Mouse (Mus musculus) limb, embryonic 14.5 days (tissue): Measurements from ENCODE around the gene Zfp454. TPM values are rescaled to one million over a fixed set of nuclear protein-coding genes. Genes with fewer than 3 reads are reported as not detected.

Source experiments
- ATAC-seq: fragments of 200-750 bp; cut with Nextera tagmentation; 2 replicates; pipeline ENCODE4 v1.8.0; 2017; ENCODE audit warnings: low read depth, moderate number of reproducible peaks, moderate TSS enrichment; ENCODE audit not compliant: low FRiP score
- DNase-seq: peaks from one replicate; pipeline ENCODE4 v3.0.0-alpha.2; 2015; ENCODE audit warnings: low spot score
- H3K27ac ChIP-seq: fragments of 300-500 bp; sonication (generic); replicated peaks from 2 replicates; pipeline ENCODE4 v1.5.1; 2014; ENCODE audit warnings: low read depth, mild to moderate bottlenecking, low read length, moderate library complexity, mixed read lengths
- H3K27me3 ChIP-seq: fragments of 300-500 bp; sonication (generic); 2 replicates; pipeline ENCODE4 v1.6.1; 2014; ENCODE audit warnings: low read length, mixed read lengths; ENCODE audit not compliant: control insufficient read depth, insufficient read depth
- H3K36me3 ChIP-seq: fragments of 300-500 bp; sonication (generic); 2 replicates; pipeline ENCODE4 v1.6.1; 2014; ENCODE audit warnings: mild to moderate bottlenecking, low read length, moderate library complexity, mixed read lengths; ENCODE audit not compliant: control insufficient read depth, insufficient read depth
- H3K4me1 ChIP-seq: fragments of 300-500 bp; sonication (generic); 2 replicates; pipeline ENCODE4 v1.6.1; 2014; ENCODE audit warnings: antibody characterized with exemption, low read length, mixed read lengths; ENCODE audit not compliant: control insufficient read depth, insufficient read depth
- H3K4me2 ChIP-seq: fragments of 300-500 bp; sonication (generic); replicated peaks from 2 replicates; pipeline ENCODE4 v1.6.1; 2014; ENCODE audit warnings: low read depth, mild to moderate bottlenecking, low read length, moderate library complexity; ENCODE audit not compliant: severe bottlenecking
- H3K4me3 ChIP-seq: fragments of 300-500 bp; sonication (generic); replicated peaks from 2 replicates; pipeline ENCODE4 v1.5.1; 2014; ENCODE audit warnings: low read length
- H3K9ac ChIP-seq: fragments of 300-500 bp; sonication (generic); 2 replicates; pipeline ENCODE4 v1.6.1; 2014; ENCODE audit warnings: mild to moderate bottlenecking, low read depth, low read length, moderate library complexity; ENCODE audit not compliant: severe bottlenecking
- H3K9me3 ChIP-seq: fragments of 300-500 bp; sonication (generic); 2 replicates; pipeline ENCODE4 v1.6.1; 2016; ENCODE audit warnings: low read length; ENCODE audit not compliant: control insufficient read depth
- POLR2A ChIP-seq: fragments of 200-500 bp; IDR thresholded peaks from 2 replicates; pipeline ENCODE4 v1.8.0; 2012; ENCODE audit warnings: inconsistent platforms, mild to moderate bottlenecking, moderate library complexity, borderline replicate concordance; ENCODE audit not compliant: insufficient read depth, insufficient read length; ENCODE audit errors: extremely low read depth
- WGBS: fragments of 180-500 bp; shearing (Covaris S2); extraction: QIAGEN DNeasy Blood & Tissue Kit; methylation state at CpG from one replicate; pipeline ENCODE4 v1.1.7; 2014; 5-methylcytosine and 5-hydroxymethylcytosine counted together
- polyA plus RNA-seq, 2 experiments: library from polyadenylated mRNA; depleted of rRNA in 1 of 2; stranded (reverse) in 1 of 2; unstranded in 1 of 2; fragments of >200 nt; fragmentation: Nextera tagmentation in 1 of 2; extraction: Ambion mirVana in 1 of 2; gene quantifications; 2 replicates each; pipeline versions ENCODE4 v1.2.1 to v1.2.3; 2012 to 2014

Gene Zfp454
- polyA plus RNA-seq, 2 experiments = 7.2 to 9.4 TPM

- H3K4me1 ChIP-seq = peaks cover 6% of the 10 kb centered on the region
- peaks cover 37% of the 10 kb centered on the region for H3K27me3 ChIP-seq
- ATAC-seq (no peak), DNase-seq (no peak)
- no peak for TF ChIP-seq POLR2A
- H3K36me3 ChIP-seq = no peaks in the 10 kb centered on the region
- no peak overlapping the region for H3K9ac ChIP-seq
- H3K4me2 ChIP-seq = no peak overlapping the region
- no peaks in the 10 kb centered on the region; the same call in 1 of the 2 replicates for H3K9me3 ChIP-seq
- WGBS = 89% methylated on average over 3 of the region's 3 CpGs
- H3K27ac ChIP-seq = no peak overlapping the region
- no peak overlapping the region for H3K4me3 ChIP-seq
These were observed 41.5 kb downstream of the Zfp454 start for GRCm38 (mm10) chr11:50845951-50846350.

GRCm38 (mm10) chr11:50841023-50841735 is 46.3 kb downstream of the Zfp454 start, which contains the start of gene Zfp879:
Zfp879 (minus strand) TSS chr11:50841552.
- Histone ChIP-seq H3K9ac (peak within 1 kb of the TSS; percentile 49), H3K36me3 (no peaks in the 10 kb centered on the region), H3K4me3 (peak within 1 kb of the TSS; percentile 33), H3K4me2 (peak within 1 kb of the TSS; percentile 50), H3K27me3 (no peaks in the 10 kb centered on the region), H3K9me3 (no peaks in the 10 kb centered on the region), H3K27ac (peak within 1 kb of the TSS; percentile 92), H3K4me1 (peaks cover 13% of the 10 kb centered on the region)
- TF ChIP-seq POLR2A = 0 out of 2 replicates have a peak, but pooled peaks have one; percentile 86
- ATAC-seq (peak; percentile 97), DNase-seq (peak; percentile 97)
- 12% methylated on average over 22 of the region's 22 CpGs for WGBS

- no peak for ATAC-seq
- H3K27me3 ChIP-seq = no peaks in the 10 kb centered on the region
- no peak for TF ChIP-seq POLR2A
- peaks cover 5% of the 10 kb centered on the region; the same call in 1 of the 2 replicates for H3K36me3 ChIP-seq
- peaks cover 10% of the 10 kb centered on the region; the same call in 1 of the 2 replicates for H3K9me3 ChIP-seq
- DNase-seq = no peak
- no peak overlapping the region for H3K27ac ChIP-seq
- WGBS = 84% methylated on average over 4 of the region's 4 CpGs
- H3K4me2 ChIP-seq = no peak overlapping the region
- peaks cover 8% of the 10 kb centered on the region for H3K4me1 ChIP-seq
- no peak overlapping the region for H3K9ac ChIP-seq
- no peak overlapping the region for H3K4me3 ChIP-seq
These were observed 51.7 kb downstream of the Zfp454 start for GRCm38 (mm10) chr11:50835727-50836126.

GRCm38 (mm10) chr11:50827010-50827953 is 60.2 kb downstream of the Zfp454 start, which contains the start of gene Zfp354c:
Zfp354c (minus strand) TSS chr11:50827724.
- Histone ChIP-seq H3K36me3 (peaks cover 38% of the 10 kb centered on the region), H3K4me2 (peak within 1 kb of the TSS; percentile 52), H3K4me3 (peak within 1 kb of the TSS; percentile 87), H3K9ac (peak within 1 kb of the TSS; percentile 96), H3K4me1 (peaks cover 8% of the 10 kb centered on the region), H3K27me3 (no peaks in the 10 kb centered on the region), H3K9me3 (no peaks in the 10 kb centered on the region), H3K27ac (peak within 1 kb of the TSS; percentile 85)
- DNase-seq = peak; percentile 89
- peak; percentile 68; the same call in 1 of the 2 replicates for TF ChIP-seq POLR2A
- WGBS = under 1% methylated on average over 43 of the region's 45 CpGs
- peak; percentile 96 for ATAC-seq

GRCm38 (mm10) chr11:50826214-50826613 is 61.2 kb downstream of the Zfp454 start:
- ATAC-seq (no peak), DNase-seq (no peak)
- Histone ChIP-seq H3K27ac (0 out of 2 replicates have a peak overlapping the region, but pooled peaks have one; percentile 85), H3K9me3 (no peaks in the 10 kb centered on the region), H3K4me2 (peak overlapping the region; percentile 52), H3K9ac (peak overlapping the region; percentile 96), H3K27me3 (no peaks in the 10 kb centered on the region), H3K4me1 (peaks cover 8% of the 10 kb centered on the region), H3K36me3 (peaks cover 49% of the 10 kb centered on the region), H3K4me3 (peak overlapping the region; percentile 87)
- no peak for TF ChIP-seq POLR2A
- WGBS = 36% methylated on average over 2 of the region's 2 CpGs

Other genes starting within 250 kb of the Zfp454 start
- gene Zfp354c, start 59.9 kb downstream of the Zfp454 start, polyA plus RNA-seq (2012; rRNA removed) = 31.7 and 33.8 TPM in 2 replicates
- 57.4 and 65.5 TPM in 2 replicates for gene Zfp354c, start 59.9 kb downstream of the Zfp454 start, polyA plus RNA-seq (2014; fragmentation: Nextera tagmentation; extraction: Ambion mirVana)
- gene Zfp879, start 46.1 kb downstream of the Zfp454 start, polyA plus RNA-seq (2012; rRNA removed) = 0.88 and 0.89 TPM in 2 replicates
- 0.55 and 0.66 TPM in 2 replicates for gene Zfp879, start 46.1 kb downstream of the Zfp454 start, polyA plus RNA-seq (2014; fragmentation: Nextera tagmentation; extraction: Ambion mirVana)
- 0.60 and 0.88 TPM in 2 replicates for gene Grm6, start 37.0 kb downstream of the Zfp454 start, polyA plus RNA-seq (2012; rRNA removed)
- gene Grm6, start 37.0 kb downstream of the Zfp454 start, polyA plus RNA-seq (2014; fragmentation: Nextera tagmentation; extraction: Ambion mirVana) = 0.17 TPM in 2 replicates
- gene Zfp2, start 28.5 kb upstream of the Zfp454 start, polyA plus RNA-seq (2012; rRNA removed) = 4.3 and 6.1 TPM in 2 replicates
- gene Zfp2, start 28.5 kb upstream of the Zfp454 start, polyA plus RNA-seq (2014; fragmentation: Nextera tagmentation; extraction: Ambion mirVana) = 11.9 and 12.6 TPM in 2 replicates
- 0.72 and 1.3 TPM in 2 replicates for gene Zfp354b, start 44.0 kb upstream of the Zfp454 start, polyA plus RNA-seq (2012; rRNA removed)
- gene Zfp354b, start 44.0 kb upstream of the Zfp454 start, polyA plus RNA-seq (2014; fragmentation: Nextera tagmentation; extraction: Ambion mirVana) = 1.1 and 1.7 TPM in 2 replicates
- gene 4933414I15Rik, start 56.1 kb upstream of the Zfp454 start, polyA plus RNA-seq (2012; rRNA removed) = not detected in 2 replicates
- gene 4933414I15Rik, start 56.1 kb upstream of the Zfp454 start, polyA plus RNA-seq (2014; fragmentation: Nextera tagmentation; extraction: Ambion mirVana) = not detected in 2 replicates
- gene Prop1, start 66.1 kb upstream of the Zfp454 start, polyA plus RNA-seq (2012; rRNA removed) = 0.15 TPM in 1 of 2 replicates, not detected in the other
- not detected in 2 replicates for gene Prop1, start 66.1 kb upstream of the Zfp454 start, polyA plus RNA-seq (2014; fragmentation: Nextera tagmentation; extraction: Ambion mirVana)
- gene Olfr1378, start 78.9 kb upstream of the Zfp454 start, polyA plus RNA-seq (2012; rRNA removed) = 0.09 and 0.38 TPM in 2 replicates
- gene Olfr1378, start 78.9 kb upstream of the Zfp454 start, polyA plus RNA-seq (2014; fragmentation: Nextera tagmentation; extraction: Ambion mirVana) = 0.14 TPM in 1 of 2 replicates, not detected in the other
- gene Olfr1377, start 94.3 kb upstream of the Zfp454 start, polyA plus RNA-seq (2012; rRNA removed) = not detected in 2 replicates
- gene Olfr1377, start 94.3 kb upstream of the Zfp454 start, polyA plus RNA-seq (2014; fragmentation: Nextera tagmentation; extraction: Ambion mirVana) = not detected in 2 replicates
- gene Olfr51, start 115.9 kb upstream of the Zfp454 start, polyA plus RNA-seq (2012; rRNA removed) = not detected in 2 replicates
- not detected in 2 replicates for gene Olfr51, start 115.9 kb upstream of the Zfp454 start, polyA plus RNA-seq (2014; fragmentation: Nextera tagmentation; extraction: Ambion mirVana)
- not detected in 2 replicates for gene Olfr54, start 126.6 kb upstream of the Zfp454 start, polyA plus RNA-seq (2012; rRNA removed)
- 0.06 TPM in 1 of 2 replicates, not detected in the other for gene Olfr54, start 126.6 kb upstream of the Zfp454 start, polyA plus RNA-seq (2014; fragmentation: Nextera tagmentation; extraction: Ambion mirVana)
- gene Olfr1375, start 160.5 kb upstream of the Zfp454 start, polyA plus RNA-seq (2012; rRNA removed) = not detected in 2 replicates
- gene Olfr1375, start 160.5 kb upstream of the Zfp454 start, polyA plus RNA-seq (2014; fragmentation: Nextera tagmentation; extraction: Ambion mirVana) = not detected in 2 replicates
- 6.1 and 9.6 TPM in 2 replicates for gene Zfp354a, start 171.6 kb upstream of the Zfp454 start, polyA plus RNA-seq (2012; rRNA removed)
- gene Zfp354a, start 171.6 kb upstream of the Zfp454 start, polyA plus RNA-seq (2014; fragmentation: Nextera tagmentation; extraction: Ambion mirVana) = 6.4 and 8.8 TPM in 2 replicates